Mouse (Mus musculus) adrenal gland, postnatal 14 days (tissue): ENCODE data around the gene Abcg2. TPM values are rescaled to one million over a fixed set of nuclear protein-coding genes. Genes with fewer than 3 reads are reported as not detected.
"Not testable (repeated sequence)": the region's sequence is repeated elsewhere in the genome, so short reads cannot be mapped to it uniquely, and the experiment has no call there.

Experiments used
- DNase-seq: peaks from one replicate; pipeline ENCODE4 v3.0.0; 2021; ENCODE audit warnings: mixed read lengths
- long read RNA-seq, 2 experiments: library from polyadenylated mRNA; stranded (forward); transcript quantifications; one replicate each; pipeline ENCODE4 v2.0.0; 2021
- total RNA-seq: library from RNA; stranded (reverse); gene quantifications from 2 replicates; pipeline ENCODE4 v1.2.3, GENCODE M21; 2021

Gene Abcg2
- 49.6 and 55.5 TPM in 2 replicates for total RNA-seq
- long read RNA-seq, experiment 1, full-length matches to known transcripts = 29 of 34 reads
- long read RNA-seq, experiment 1, partial matches to known transcripts = 3 of 34 reads
- long read RNA-seq, experiment 1, other reads (novel, unspliced or antisense) = 2 of 34 reads
- long read RNA-seq, experiment 2, full-length matches to known transcripts = 14 of 19 reads
- long read RNA-seq, experiment 2, partial matches to known transcripts = 3 of 19 reads
- long read RNA-seq, experiment 2, other reads (novel, unspliced or antisense) = 2 of 19 reads

DNA sequence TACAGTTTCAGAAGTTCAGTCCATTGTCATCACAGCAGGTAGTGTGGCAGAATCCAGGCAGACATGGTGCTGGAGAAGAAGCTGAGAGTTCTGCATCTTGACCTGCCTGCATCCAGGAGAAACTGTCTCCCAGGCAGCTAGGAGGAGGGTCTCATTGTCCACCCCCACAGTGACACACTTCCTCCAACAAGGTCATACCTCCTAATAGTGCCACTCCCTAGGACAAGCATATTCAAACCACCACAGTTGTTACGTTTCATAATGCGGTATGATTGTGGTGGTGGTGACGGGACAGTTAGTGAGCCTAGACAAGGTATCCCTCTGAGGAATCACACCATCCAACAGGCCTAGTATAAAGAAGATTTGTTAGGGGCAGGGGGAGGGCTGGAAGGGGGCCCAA, at the start of gene Abcg2:
Gene Abcg2 (plus strand): TSS at position 301 of the 400 bp plus-strand sequence.
- not testable (repeated sequence) for DNase-seq

DNA sequence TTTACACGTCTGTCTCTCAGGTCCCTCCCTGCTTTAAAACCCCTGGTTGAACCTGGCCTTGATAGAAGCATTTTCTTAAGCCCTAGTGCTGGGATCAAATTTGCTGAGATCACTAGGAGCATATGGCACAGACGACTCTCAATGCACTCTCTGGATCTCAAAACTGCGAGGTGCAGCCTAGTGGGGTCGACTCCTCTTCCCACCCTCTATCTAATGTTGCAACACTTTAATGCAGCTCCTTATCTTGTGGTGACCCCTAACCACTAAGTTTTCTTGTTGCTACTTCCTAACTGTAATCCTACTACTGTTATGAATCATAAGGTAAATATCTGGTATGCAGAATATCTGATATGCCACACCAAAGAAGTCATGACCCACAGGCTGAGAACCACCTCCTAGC, 44.1 kb upstream of the Abcg2 start:
- not testable (repeated sequence) for DNase-seq

DNA sequence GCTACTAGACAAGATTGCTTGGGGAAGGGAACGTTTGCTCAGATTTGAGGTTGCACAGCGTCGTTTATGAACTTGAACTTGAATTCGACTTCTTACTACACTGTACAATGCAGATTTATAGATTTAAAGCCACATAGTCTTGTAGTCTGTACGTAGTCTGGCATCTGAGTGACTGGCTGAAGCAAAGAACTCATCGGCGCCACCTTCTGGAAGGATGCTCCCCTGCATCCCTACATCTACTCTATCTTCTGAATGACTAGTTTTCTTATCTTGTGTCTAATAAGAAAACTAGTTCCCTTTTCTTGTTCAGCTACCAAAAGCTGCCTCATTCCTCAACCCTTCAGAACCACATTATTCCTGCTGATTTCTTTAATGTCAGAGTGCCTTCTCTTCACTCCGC, 41.5 kb upstream of the Abcg2 start:
- DNase-seq = peak; percentile 65

DNA sequence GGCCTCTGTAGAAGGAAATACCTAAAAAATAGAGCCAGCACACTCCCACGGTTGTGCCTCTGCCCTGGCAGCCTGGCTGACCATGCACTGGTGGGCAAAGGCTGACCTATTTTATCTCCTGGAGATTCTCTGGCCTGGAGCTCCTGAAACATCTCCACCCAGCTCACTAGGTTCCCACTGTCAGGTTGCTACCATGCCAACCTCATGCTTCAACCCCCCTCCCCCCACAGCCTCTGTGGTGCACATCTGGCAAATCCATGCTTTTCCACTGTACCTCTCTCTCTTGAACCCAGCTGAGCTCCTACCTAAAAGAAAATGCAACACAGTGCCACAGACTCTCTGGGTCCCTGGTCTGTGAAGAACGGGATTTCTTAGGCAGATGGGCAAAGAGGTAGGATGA, 39.4 kb upstream of the Abcg2 start:
- not testable (repeated sequence) for DNase-seq

DNA sequence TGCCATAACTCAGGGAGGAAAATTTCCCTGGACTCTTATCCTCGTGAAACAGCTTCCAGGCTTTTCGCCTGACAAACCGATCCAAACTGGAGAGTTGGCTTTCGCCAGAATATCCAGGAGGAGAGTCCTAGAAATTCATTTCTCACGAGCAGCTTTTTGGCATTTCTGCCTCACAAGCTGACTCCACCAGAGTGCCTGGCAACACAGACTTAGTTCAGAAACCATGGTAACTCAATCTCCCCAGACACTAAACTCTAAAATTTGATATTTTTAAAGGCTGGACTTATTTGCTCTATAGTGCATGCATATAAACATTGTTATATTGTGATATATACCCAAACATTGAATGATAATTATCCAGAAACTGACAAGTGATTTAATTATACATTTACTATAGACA, 38.3 kb upstream of the Abcg2 start:
- DNase-seq = not testable (repeated sequence)

DNA sequence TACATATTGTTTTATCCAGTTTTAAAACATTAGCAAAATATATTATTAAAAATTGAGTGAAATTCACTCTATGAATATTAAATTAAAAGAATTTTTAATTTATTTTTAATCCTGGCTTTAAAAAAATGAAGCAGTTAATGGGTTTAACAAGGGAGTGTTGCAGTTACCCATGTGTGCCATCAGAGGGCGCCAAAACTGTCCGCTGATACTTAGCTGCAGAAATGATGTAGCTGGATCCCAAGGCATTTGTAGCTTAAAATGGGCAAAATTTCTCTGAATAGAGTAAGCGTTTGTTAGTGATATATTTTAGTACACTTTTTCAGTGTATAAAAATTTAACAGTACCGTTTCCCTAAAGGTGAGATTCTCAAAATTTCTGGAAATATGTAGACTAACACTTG, 37.5 kb upstream of the Abcg2 start:
- peak; percentile 72 for DNase-seq

DNA sequence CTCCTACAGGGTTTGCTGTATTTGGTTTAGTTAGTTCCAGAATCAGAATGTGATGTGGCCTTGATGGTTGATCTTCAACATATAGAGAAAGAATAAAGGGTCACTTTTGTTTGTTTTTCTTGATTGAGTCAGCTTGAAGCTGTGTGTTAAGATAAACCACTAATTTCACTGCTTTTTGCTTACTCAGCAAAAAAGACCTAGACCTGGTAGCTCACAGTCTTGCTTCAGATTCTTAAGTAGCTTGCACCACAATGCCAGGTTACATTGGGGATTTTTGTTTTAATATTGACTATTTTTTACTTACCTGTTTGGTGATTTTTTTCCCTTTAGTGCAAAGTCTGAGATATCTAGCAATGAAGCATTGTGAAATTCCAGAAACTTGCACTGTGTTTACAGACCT, 30.5 kb upstream of the Abcg2 start:
- DNase-seq = not testable (repeated sequence)

DNA sequence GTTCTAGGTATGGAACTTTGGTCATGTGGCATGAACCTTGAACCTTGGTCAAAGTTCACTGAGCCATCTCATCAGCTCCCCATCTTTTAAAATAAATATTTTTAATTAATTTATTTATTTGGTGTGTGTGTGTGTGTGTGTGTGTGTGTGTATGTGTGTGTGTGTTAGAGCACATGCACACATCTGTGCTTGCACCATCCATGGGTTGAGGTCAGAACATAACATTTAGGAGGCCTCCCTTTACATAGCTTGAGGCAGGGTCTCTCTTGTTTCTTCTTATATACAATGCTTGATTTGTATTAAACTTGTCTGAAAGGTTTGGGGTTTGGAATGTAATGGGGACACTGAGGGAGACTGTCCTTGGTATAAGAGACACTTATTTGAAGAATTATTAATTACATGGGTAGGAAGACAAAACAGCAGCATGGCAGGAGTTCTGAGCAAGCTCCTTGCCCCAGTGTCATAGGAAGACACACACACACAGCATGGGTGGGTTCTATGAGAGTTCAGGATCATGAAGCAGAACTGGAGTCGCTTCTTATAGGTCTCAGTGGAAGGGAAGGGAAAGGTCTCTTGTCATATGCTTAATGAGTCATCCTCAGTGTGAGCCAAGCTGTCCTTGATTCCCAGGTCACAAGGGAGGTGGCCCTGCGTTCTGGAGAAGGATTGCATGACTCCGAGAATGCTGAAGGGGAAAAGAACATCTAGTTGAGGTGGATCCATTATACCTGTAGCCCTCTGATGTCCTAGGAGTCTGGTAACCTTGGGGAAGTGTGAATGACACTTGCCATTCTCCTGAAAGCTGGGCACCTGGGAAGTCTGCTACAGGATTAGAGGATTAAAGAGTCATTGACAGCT, 9.9 kb downstream of the Abcg2 start:
- not testable (repeated sequence) for DNase-seq

DNA sequence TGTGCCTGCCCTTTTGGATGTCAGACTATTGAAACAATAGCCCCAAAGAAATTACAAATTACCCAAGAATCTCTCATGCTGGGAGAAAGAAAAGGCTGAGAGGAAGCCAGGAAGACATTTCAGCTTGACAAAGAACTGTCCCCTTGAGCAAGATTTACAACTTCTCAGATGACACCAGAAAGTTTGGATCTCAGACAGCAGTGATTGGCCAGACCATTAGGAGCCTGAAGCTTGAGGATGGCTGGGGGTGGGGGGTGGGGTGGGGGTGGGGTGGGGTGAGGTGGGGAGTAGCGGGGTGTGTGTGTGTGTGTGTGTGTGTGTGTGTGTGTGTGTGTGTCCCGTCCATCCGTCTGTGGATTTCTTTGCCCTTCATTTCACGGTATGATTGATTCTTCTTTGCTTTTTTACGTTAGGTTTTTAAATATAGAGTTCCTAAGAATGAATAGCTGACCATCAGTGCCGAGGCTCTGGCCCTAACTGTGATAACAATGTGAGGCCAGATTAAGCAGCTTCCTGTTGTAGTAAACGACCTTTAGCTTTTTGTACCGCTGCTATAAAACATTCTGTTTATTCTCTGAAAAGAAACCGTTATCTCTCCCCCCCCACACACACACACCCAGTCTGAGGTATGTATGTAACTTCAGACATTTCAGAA, 11.4 kb downstream of the Abcg2 start:
- peak; percentile 13 for DNase-seq

- peak; percentile 38 for DNase-seq
Measured at GRCm38 (mm10) chr6:58596294-58596653, 12.0 kb downstream of the Abcg2 start.

DNA sequence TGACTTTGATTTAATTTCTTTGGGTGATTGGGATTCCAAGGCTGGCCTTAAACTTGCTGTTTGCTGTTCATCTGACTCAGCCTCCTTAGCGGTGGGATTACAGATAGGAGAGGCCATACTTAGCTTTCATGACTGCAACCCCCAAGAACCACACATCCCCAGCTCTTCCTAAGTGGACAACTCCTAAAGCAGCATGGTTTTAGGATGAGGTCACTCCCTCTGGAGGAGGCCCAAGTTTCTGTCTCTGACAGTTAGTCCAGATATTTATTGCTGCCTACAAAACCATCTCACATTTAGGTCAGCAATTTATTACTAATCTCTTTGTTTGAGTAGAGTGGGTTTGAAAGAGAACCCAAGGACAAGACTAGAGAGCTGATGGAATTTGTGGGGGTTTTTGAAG, 17.8 kb downstream of the Abcg2 start:
- DNase-seq = peak; percentile 64

- DNase-seq = not testable (repeated sequence)
Measured at GRCm38 (mm10) chr6:58602991-58603390, 18.7 kb downstream of the Abcg2 start.

DNA sequence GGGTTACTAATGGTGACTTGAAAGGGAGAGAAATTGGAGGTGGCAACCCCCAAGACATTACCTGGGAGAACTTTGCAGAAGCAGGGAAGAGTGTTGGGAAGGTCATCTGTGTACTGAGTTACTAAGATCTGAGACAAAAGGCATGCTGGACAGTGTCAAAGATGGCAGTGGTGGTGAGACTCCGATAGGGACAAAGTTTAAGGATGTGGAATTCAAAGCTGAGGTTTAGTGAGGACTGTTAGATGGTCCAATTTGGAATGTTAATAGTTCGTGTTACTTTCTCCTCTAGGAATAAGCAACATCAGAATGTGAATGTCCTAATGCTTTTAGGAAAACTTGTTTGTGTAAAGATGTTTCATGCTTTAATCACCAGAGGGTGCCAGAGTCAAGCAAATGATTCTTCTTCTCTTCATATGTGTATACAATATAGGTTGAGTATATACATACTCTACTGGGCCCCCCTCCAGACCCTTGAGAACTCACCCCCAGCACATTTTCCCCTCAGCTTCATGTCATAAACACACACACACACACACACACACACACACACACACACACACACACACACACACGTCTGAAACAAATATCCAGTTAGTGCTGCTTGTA, 19.3 kb downstream of the Abcg2 start:
- DNase-seq = peak; percentile 23

DNA sequence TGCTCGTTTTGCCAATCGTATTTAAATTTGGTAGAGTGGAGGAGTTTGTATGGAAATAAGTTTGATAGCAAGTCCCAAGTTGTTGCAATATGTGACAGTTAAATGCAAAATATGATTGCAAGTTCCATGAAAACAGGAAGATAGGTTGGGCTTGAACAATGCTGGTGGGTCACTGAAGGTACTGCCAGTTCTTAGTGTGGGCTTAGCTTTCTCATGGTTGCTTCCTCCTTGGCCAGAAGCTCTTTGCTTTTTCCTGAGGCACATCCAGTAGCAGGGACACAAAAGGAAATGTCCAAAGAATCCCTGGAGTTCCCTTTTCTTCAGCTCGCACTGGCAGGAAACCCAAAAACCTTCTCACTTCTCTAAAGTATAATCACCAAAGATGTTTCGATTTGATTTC, 22.3 kb downstream of the Abcg2 start:
- peak; percentile 17 for DNase-seq

- no peak for DNase-seq
Measured at GRCm38 (mm10) chr6:58608422-58608821, 24.1 kb downstream of the Abcg2 start.

- no peak for DNase-seq
Measured at GRCm38 (mm10) chr6:58609919-58610759, 25.8 kb downstream of the Abcg2 start.

- DNase-seq = no peak
Measured at GRCm38 (mm10) chr6:58610760-58611654, 26.7 kb downstream of the Abcg2 start.

DNA sequence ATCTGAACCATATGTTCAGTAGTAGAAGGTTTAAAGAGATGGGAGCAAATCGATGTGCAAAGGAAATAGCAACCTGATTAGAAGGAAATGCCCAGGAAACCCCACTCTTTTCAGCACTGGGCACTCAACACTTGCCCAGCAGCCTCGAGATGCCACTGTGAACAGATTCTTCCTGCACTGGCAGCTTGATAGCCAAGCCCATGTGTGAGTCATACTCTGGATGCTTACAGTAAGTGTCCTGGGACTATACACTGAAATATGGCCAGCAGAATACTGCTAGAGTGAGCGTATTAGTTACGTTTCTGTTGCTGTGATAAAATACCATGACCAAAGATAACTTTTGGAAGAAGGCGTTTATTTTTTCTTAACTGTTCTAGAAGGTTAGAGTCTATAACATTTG, 39.8 kb downstream of the Abcg2 start:
- no peak for DNase-seq

DNA sequence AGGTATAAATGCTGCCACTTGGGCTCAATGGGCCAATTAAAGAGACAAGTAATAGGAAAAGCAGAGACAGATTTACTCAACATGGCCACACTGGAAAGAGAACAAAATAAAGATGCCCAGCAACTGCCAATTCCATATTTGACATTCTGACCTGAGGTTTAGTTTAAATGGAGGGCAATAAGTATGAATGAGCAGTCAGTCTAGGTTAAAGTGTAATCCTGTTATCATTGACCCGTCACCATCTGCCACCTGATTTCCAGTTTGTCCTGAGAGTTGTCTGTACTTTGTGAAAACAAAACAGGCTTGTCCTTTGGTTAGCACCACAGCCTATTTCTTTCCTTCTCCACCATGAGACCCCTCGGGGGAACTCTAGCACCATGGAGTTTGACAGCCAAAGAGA, 44.9 kb downstream of the Abcg2 start:
- DNase-seq = no peak

GRCm38 (mm10) chr6:58632419-58632818, 48.1 kb downstream of the Abcg2 start:
- DNase-seq = no peak

DNA sequence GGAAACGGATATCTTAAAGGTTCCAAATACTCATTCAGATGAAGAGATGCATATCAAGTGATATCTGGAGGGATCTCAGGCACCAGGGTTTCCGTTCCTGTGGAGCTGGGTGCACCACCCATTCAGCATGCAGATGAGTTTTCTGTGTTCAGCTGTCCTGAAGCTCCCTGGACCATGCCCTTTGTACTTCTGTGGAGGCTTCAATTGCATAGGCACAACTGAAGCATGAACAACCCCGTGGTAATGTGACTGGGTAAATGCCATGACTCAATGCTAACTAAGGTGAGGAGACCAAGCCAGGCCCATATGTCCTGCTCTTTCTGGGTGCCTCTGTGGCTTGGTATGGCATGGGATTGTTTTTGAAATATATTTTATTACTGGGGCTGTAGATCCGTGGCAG, 49.4 kb downstream of the Abcg2 start:
- DNase-seq = no peak
